Mouse (Mus musculus): ENCODE data around the gene Racgap1. TPM values are rescaled to one million over a fixed set of nuclear protein-coding genes. Genes with fewer than 3 reads are reported as not detected.

The Racgap1 gene
- polyA plus RNA-seq, 1 experiment from 2014 or later = 21.3 TPM

DNA sequence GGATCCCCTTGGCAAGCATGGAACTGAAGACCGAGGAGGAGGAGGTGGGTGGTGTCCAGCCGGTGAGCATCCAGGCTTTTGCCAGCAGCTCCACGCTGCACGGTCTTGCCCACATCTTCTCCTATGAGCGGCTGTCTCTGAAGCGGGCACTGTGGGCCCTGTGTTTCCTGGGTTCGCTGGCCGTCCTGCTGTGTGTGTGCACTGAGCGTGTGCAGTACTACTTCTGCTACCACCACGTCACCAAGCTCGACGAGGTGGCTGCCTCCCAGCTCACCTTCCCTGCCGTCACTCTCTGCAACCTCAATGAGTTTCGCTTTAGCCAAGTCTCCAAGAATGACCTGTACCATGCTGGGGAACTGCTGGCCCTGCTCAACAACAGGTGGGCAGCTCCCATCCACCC lies 20.3 kb upstream of the Racgap1 start:
- Histone ChIP-seq H3K27ac (no peak overlapping the region), H3K36me3 (ENCODE audit: inconsistent target) (no peaks in the 10 kb centered on the region), H3K4me3 (ENCODE audit: inconsistent target) (no peak overlapping the region), H3K79me2 (ENCODE audit: inconsistent target) (no peaks in the 10 kb centered on the region)
- WGBS (ENCODE audit: missing documents) = 38% methylated on average over 14 of the region's 14 CpGs

GRCm38 (mm10) chr15:99670964-99671670 lies 19.7 kb upstream of the Racgap1 start:
- H3K36me3 ChIP-seq (ENCODE audit: inconsistent target) = no peaks in the 10 kb centered on the region
- WGBS (ENCODE audit: missing documents) = 12% methylated on average over 16 of the region's 17 CpGs
- H3K79me2 ChIP-seq (ENCODE audit: inconsistent target) = no peaks in the 10 kb centered on the region
- no peak overlapping the region for H3K4me3 ChIP-seq (ENCODE audit: inconsistent target)
- H3K27ac ChIP-seq = no peak overlapping the region

GRCm38 (mm10) chr15:99670154-99670821 lies 18.8 kb upstream of the Racgap1 start, which contains the start of gene Asic1:
Gene Asic1 (plus strand): TSS chr15:99670368.
- Histone ChIP-seq H3K36me3 (ENCODE audit: inconsistent target) (no peaks in the 10 kb centered on the region), H3K27ac (no peak within 1 kb of the TSS), H3K79me2 (ENCODE audit: inconsistent target) (no peaks in the 10 kb centered on the region), H3K4me3 (ENCODE audit: inconsistent target) (no peak within 1 kb of the TSS)
- 1% methylated on average over 70 of the region's 74 CpGs for WGBS (ENCODE audit: missing documents)

GRCm38 (mm10) chr15:99669392-99669791 lies 17.9 kb upstream of the Racgap1 start:
- no peaks in the 10 kb centered on the region for H3K79me2 ChIP-seq (ENCODE audit: inconsistent target)
- WGBS (ENCODE audit: missing documents) = 17% methylated on average over 1 of the region's 1 CpGs
- no peak overlapping the region for H3K4me3 ChIP-seq (ENCODE audit: inconsistent target)
- H3K36me3 ChIP-seq (ENCODE audit: inconsistent target) = no peaks in the 10 kb centered on the region
- no peak overlapping the region for H3K27ac ChIP-seq

GRCm38 (mm10) chr15:99668881-99669280 lies 17.4 kb upstream of the Racgap1 start:
- Histone ChIP-seq H3K27ac (no peak overlapping the region), H3K4me3 (ENCODE audit: inconsistent target) (no peak overlapping the region), H3K79me2 (ENCODE audit: inconsistent target) (no peaks in the 10 kb centered on the region), H3K36me3 (ENCODE audit: inconsistent target) (no peaks in the 10 kb centered on the region)
- 10% methylated on average over 12 of the region's 12 CpGs for WGBS (ENCODE audit: missing documents)

- H3K27ac ChIP-seq = no peak overlapping the region
- 100% methylated on average over 2 of the region's 2 CpGs for WGBS (ENCODE audit: missing documents)
- no peaks in the 10 kb centered on the region for H3K79me2 ChIP-seq (ENCODE audit: inconsistent target)
- H3K36me3 ChIP-seq (ENCODE audit: inconsistent target) = no peaks in the 10 kb centered on the region
- no peak overlapping the region for H3K4me3 ChIP-seq (ENCODE audit: inconsistent target)
Observed at GRCm38 (mm10) chr15:99667544-99667943, 16.1 kb upstream of the Racgap1 start.

- WGBS (ENCODE audit: missing documents) = 2% methylated on average over 44 of the region's 52 CpGs
- H3K4me3 ChIP-seq (ENCODE audit: inconsistent target) = peak overlapping the region; percentile 7; the same call in 1 of the 2 replicates
Observed at GRCm38 (mm10) chr15:99664600-99665451, 13.4 kb upstream of the Racgap1 start.

DNA sequence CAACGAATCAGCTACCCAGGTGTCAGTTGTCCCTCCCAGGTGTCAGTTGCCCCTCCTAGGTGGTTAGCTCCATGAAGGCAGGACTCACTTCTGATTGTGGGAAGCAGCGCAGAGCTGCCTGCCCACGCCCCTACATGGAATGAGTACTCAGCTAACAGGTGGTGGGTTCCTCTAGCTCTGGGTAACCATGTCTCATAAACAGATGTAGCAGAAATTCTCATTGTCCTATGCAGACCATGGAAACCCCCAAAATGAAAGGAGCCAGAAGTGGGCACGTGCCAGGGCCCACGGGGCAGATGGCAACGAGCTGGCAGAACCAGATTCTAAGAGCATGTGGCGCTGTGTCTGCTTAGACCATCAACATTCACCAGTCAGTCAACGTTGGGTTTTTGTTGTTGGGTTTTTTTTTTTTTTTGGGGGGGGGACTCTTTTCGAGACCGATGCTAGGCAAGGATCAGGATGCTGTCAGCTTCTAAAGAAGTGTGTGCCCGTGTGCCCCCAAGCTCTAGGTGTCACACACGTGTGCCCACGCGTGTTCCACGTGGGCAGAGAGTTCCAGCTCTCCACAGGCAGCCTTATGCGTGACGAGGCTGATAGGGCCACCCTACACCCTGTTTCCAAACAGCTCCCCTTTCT lies 12.6 kb upstream of the Racgap1 start:
- peak overlapping the region; percentile 7; the same call in 1 of the 2 replicates for H3K4me3 ChIP-seq (ENCODE audit: inconsistent target)
- no peaks in the 10 kb centered on the region for H3K36me3 ChIP-seq (ENCODE audit: inconsistent target)
- 10% methylated on average over 17 of the region's 17 CpGs for WGBS (ENCODE audit: missing documents)
- no peaks in the 10 kb centered on the region for H3K79me2 ChIP-seq (ENCODE audit: inconsistent target)
- H3K27ac ChIP-seq = no peak overlapping the region

More at GRCm38 (mm10) chr15:99664600-99665451, 13.4 kb upstream of the Racgap1 start:
- no peak overlapping the region for H3K27ac ChIP-seq
- H3K36me3 ChIP-seq (ENCODE audit: inconsistent target) = no peaks in the 10 kb centered on the region
- no peaks in the 10 kb centered on the region for H3K79me2 ChIP-seq (ENCODE audit: inconsistent target)

GRCm38 (mm10) chr15:99662371-99662770 lies 10.9 kb upstream of the Racgap1 start:
- Histone ChIP-seq H3K36me3 (ENCODE audit: inconsistent target) (no peaks in the 10 kb centered on the region), H3K27ac (no peak overlapping the region), H3K4me3 (ENCODE audit: inconsistent target) (no peak overlapping the region), H3K79me2 (ENCODE audit: inconsistent target) (no peaks in the 10 kb centered on the region)
- WGBS (ENCODE audit: missing documents) = 85% methylated on average over 7 of the region's 7 CpGs

DNA sequence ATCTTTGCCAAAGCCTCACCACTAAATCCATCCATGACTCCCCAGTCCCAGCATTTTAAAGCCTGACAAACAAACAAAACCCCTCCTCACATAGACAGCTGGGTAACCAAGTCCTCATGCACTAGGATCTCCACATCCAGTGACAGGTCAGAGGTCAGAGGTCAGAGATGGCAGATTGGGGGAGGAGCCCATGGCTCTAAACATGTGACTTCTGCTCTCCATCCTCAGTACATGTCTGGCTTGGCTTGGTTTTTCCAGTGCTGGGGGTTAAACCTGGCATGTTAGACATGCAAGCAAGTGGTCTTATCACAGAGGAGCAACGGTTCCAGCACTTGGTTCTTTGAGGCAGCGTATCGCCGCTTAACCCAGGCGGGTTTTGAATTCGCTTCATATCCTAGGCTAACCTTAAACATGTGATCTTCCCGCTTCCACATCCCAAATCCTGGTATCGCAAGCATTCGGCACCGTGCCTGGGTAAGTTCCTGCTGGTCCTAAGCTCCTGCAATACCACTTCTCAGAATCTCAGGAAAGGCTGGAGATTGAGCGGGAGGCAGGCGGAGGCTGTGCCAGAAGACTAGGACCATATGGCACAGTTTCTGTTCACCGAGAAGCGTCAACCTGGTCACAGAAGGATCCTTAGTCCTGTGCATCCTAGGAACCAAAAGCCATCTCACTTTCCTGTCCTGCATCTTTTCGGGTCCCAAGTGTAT lies 9.8 kb upstream of the Racgap1 start:
- 97% methylated on average over 15 of the region's 15 CpGs for WGBS (ENCODE audit: missing documents)
- Histone ChIP-seq H3K79me2 (ENCODE audit: inconsistent target) (no peaks in the 10 kb centered on the region), H3K4me3 (ENCODE audit: inconsistent target) (no peak overlapping the region), H3K27ac (no peak overlapping the region), H3K36me3 (ENCODE audit: inconsistent target) (no peaks in the 10 kb centered on the region)

DNA sequence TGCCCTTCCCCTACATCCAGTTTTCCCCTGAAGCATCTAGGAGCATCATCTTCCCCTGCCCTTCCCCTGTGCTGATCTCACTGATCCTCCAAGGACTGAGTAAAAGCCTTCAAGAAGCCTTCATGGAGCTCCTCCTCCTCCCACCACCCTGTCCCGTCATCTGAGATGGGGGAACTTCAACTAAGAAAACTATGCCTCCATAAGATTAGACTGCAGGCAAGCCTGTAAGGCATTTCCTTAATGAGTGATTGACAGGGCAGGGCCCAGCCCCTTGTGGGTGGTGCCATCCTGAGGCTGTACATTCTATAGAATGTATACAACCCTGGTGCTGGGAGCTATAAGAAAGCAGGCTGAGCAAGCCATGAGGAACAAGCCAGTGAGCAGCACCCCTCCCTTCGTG lies 7.0 kb upstream of the Racgap1 start:
- H3K27ac ChIP-seq = no peak overlapping the region
- 74% methylated on average over 2 of the region's 2 CpGs for WGBS (ENCODE audit: missing documents)
- H3K36me3 ChIP-seq (ENCODE audit: inconsistent target) = no peaks in the 10 kb centered on the region
- no peak overlapping the region for H3K4me3 ChIP-seq (ENCODE audit: inconsistent target)
- H3K79me2 ChIP-seq (ENCODE audit: inconsistent target) = no peaks in the 10 kb centered on the region

- peaks cover 3% of the 10 kb centered on the region for H3K79me2 ChIP-seq (ENCODE audit: inconsistent target)
- WGBS (ENCODE audit: missing documents) = 72% methylated on average over 9 of the region's 9 CpGs
- no peak overlapping the region for H3K27ac ChIP-seq
- H3K4me3 ChIP-seq (ENCODE audit: inconsistent target) = no peak overlapping the region
- no peaks in the 10 kb centered on the region for H3K36me3 ChIP-seq (ENCODE audit: inconsistent target)
Observed at GRCm38 (mm10) chr15:99655956-99656355, 4.5 kb upstream of the Racgap1 start.

GRCm38 (mm10) chr15:99653876-99654275 lies 2.4 kb upstream of the Racgap1 start:
- 28% methylated on average over 21 of the region's 21 CpGs for WGBS (ENCODE audit: missing documents)
- no peak overlapping the region for H3K4me3 ChIP-seq (ENCODE audit: inconsistent target)
- H3K27ac ChIP-seq = no peak overlapping the region
- no peaks in the 10 kb centered on the region for H3K36me3 ChIP-seq (ENCODE audit: inconsistent target)
- peaks cover 24% of the 10 kb centered on the region for H3K79me2 ChIP-seq (ENCODE audit: inconsistent target)

GRCm38 (mm10) chr15:99653291-99653690 lies 1.8 kb upstream of the Racgap1 start:
- Histone ChIP-seq H3K36me3 (ENCODE audit: inconsistent target) (no peaks in the 10 kb centered on the region), H3K79me2 (ENCODE audit: inconsistent target) (peaks cover 29% of the 10 kb centered on the region), H3K4me3 (ENCODE audit: inconsistent target) (no peak overlapping the region), H3K27ac (no peak overlapping the region)
- 22% methylated on average over 8 of the region's 8 CpGs for WGBS (ENCODE audit: missing documents)

Measured in macrophage (primary cell).